Mouse (Mus musculus) embryonic facial prominence, embryonic 11.5 days (tissue): Measurements from ENCODE around the gene Ky. TPM values are rescaled to one million over a fixed set of nuclear protein-coding genes. Genes with fewer than 3 reads are reported as not detected.

Source experiments
- ATAC-seq: fragments of 200-750 bp; cut with Nextera tagmentation; replicated peaks from 2 replicates; pipeline ENCODE4 v1.8.0; 2017; ENCODE audit warnings: low read depth; ENCODE audit not compliant: insufficient number of reproducible peaks, low FRiP score, low TSS enrichment
- DNase-seq: peaks from one replicate; pipeline ENCODE4 v3.0.0-alpha.2; 2015; ENCODE audit warnings: low spot score
- H3K27ac ChIP-seq: fragments of 300-500 bp; sonication (generic); replicated peaks from 2 replicates; pipeline ENCODE4 v1.5.1; 2014; ENCODE audit warnings: mild to moderate bottlenecking, low read depth, low read length, control low read depth
- H3K27me3 ChIP-seq: fragments of 300-500 bp; sonication (generic); 2 replicates; pipeline ENCODE4 v1.6.1; 2014; ENCODE audit warnings: mild to moderate bottlenecking, low read length, moderate library complexity, mixed read lengths; ENCODE audit not compliant: control insufficient read depth, insufficient read depth
- H3K36me3 ChIP-seq: fragments of 300-500 bp; sonication (generic); replicated peaks from 2 replicates; pipeline ENCODE4 v1.6.1; 2014; ENCODE audit warnings: low read depth, mild to moderate bottlenecking, low read length, moderate library complexity, mixed read lengths; ENCODE audit not compliant: control insufficient read depth, insufficient read depth
- H3K4me1 ChIP-seq: fragments of 300-500 bp; sonication (generic); 2 replicates; pipeline ENCODE4 v1.6.1; 2014; ENCODE audit warnings: low read length, mixed read lengths; ENCODE audit not compliant: control insufficient read depth, insufficient read depth
- H3K4me2 ChIP-seq: fragments of 300-500 bp; sonication (generic); 2 replicates; pipeline ENCODE4 v1.6.1; 2014; ENCODE audit warnings: low read depth, mild to moderate bottlenecking, control low read depth, low read length, moderate library complexity
- H3K4me3 ChIP-seq: fragments of 300-500 bp; sonication (generic); 2 replicates; pipeline ENCODE4 v1.5.1; 2014; ENCODE audit warnings: low read depth, low read length, control low read depth
- H3K9ac ChIP-seq: fragments of 300-500 bp; sonication (generic); replicated peaks from 2 replicates; pipeline ENCODE4 v1.6.1; 2014; ENCODE audit warnings: mild to moderate bottlenecking, control low read depth, low read length
- H3K9me3 ChIP-seq: fragments of 300-500 bp; sonication (generic); replicated peaks from 2 replicates; pipeline ENCODE4 v1.6.1; 2016; ENCODE audit warnings: mild to moderate bottlenecking, low read length, inconsistent platforms, mixed read lengths; ENCODE audit not compliant: control insufficient read depth
- WGBS: fragments of 180-500 bp; shearing (Covaris S2); extraction: QIAGEN DNeasy Blood & Tissue Kit; methylation state at CpG from one replicate; pipeline ENCODE4 v1.1.7; 2014; 5-methylcytosine and 5-hydroxymethylcytosine counted together
- polyA plus RNA-seq: library from polyadenylated mRNA; unstranded; fragments of >200 nt; fragmentation: Nextera tagmentation; extraction: Ambion mirVana; gene quantifications from 2 replicates; pipeline ENCODE4 v1.2.1, GENCODE M21; 2014

The Ky gene
- 0.10 and 0.17 TPM in 2 replicates for polyA plus RNA-seq

DNA sequence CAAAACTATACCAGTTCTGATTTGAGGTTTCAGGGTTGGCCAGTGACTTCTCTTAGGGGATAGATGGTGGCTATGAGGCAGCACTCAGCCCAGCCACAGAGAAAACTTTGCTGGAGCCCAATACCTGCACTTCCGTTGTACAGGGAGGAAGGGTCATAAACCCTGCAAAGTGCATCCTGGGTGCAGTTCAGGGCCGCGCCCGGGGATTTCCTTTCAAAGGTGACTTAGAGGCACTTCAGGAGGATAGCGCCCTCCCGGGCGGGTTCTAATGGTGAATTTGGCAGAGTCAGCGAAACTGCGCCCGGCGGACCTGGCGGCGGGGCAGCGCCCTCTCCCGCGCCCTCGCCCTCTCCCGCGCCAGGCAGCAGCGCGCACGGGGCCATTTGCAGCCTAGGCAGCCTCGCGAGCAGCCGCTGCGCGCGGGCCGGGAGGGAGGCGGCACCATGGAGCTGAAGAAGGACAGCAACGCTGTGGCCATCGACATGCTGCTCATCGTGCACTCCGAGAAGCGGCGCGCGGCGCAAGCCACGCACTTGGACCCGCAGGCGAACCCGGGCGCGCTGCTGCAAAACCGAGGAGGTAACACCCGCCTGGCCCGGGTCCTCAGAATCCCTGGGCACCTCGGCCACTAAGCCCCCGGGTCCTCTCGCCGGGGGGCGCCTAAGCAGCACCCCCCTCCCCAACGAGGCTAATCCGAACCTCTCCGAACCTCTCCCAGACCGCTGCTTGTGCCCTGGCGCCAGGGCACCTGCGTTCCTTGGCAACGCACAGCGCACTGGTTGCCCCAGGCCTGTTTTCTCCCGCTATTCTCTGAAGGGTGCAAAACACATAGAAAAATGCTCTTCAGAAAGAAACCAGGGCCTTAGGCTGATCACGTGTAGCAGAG lies at the start of gene Ky:
Gene Ky (plus strand): TSS at position 51 of the 886 bp plus-strand sequence.
- WGBS: 2% methylated on average over 61 of the region's 63 CpGs
- Histone ChIP-seq H3K9ac (peak within 1 kb of the TSS; percentile 44), H3K36me3 (no peaks in the 10 kb centered on the region), H3K4me1 (no peaks in the 10 kb centered on the region), H3K4me3 (peak within 1 kb of the TSS; percentile 38), H3K27me3 (peaks cover 28% of the 10 kb centered on the region), H3K4me2 (peak within 1 kb of the TSS; percentile 89), H3K27ac (no peak within 1 kb of the TSS), H3K9me3 (no peaks in the 10 kb centered on the region)
- peak; percentile 37 for DNase-seq
- no peak for ATAC-seq

- H3K9ac ChIP-seq: no peak overlapping the region
- DNase-seq: no peak
- H3K36me3 ChIP-seq: no peaks in the 10 kb centered on the region
- 91% methylated on average over 10 of the region's 10 CpGs for WGBS
- H3K4me1 ChIP-seq: no peaks in the 10 kb centered on the region
- H3K4me3 ChIP-seq: no peak overlapping the region
- no peak overlapping the region for H3K27ac ChIP-seq
- no peak overlapping the region for H3K4me2 ChIP-seq
- H3K27me3 ChIP-seq: no peaks in the 10 kb centered on the region
- no peaks in the 10 kb centered on the region for H3K9me3 ChIP-seq
- no peak for ATAC-seq
Measured at GRCm38 (mm10) chr9:102462251-102462650, 43.3 kb upstream of the Ky start.

GRCm38 (mm10) chr9:102465044-102465443 lies 40.5 kb upstream of the Ky start:
- Histone ChIP-seq H3K4me1 (no peaks in the 10 kb centered on the region), H3K4me3 (no peak overlapping the region), H3K36me3 (no peaks in the 10 kb centered on the region), H3K9me3 (no peaks in the 10 kb centered on the region), H3K4me2 (no peak overlapping the region), H3K27ac (no peak overlapping the region), H3K9ac (no peak overlapping the region), H3K27me3 (no peaks in the 10 kb centered on the region)
- 89% methylated on average over 3 of the region's 3 CpGs for WGBS
- ATAC-seq (no peak), DNase-seq (no peak)

GRCm38 (mm10) chr9:102465726-102466125 lies 39.8 kb upstream of the Ky start:
- Histone ChIP-seq H3K27me3 (no peaks in the 10 kb centered on the region), H3K4me3 (no peak overlapping the region), H3K27ac (no peak overlapping the region), H3K36me3 (no peaks in the 10 kb centered on the region), H3K9me3 (no peaks in the 10 kb centered on the region), H3K4me1 (no peaks in the 10 kb centered on the region), H3K4me2 (no peak overlapping the region), H3K9ac (no peak overlapping the region)
- ATAC-seq: no peak
- DNase-seq: no peak
- 77% methylated on average over 5 of the region's 5 CpGs for WGBS

DNA sequence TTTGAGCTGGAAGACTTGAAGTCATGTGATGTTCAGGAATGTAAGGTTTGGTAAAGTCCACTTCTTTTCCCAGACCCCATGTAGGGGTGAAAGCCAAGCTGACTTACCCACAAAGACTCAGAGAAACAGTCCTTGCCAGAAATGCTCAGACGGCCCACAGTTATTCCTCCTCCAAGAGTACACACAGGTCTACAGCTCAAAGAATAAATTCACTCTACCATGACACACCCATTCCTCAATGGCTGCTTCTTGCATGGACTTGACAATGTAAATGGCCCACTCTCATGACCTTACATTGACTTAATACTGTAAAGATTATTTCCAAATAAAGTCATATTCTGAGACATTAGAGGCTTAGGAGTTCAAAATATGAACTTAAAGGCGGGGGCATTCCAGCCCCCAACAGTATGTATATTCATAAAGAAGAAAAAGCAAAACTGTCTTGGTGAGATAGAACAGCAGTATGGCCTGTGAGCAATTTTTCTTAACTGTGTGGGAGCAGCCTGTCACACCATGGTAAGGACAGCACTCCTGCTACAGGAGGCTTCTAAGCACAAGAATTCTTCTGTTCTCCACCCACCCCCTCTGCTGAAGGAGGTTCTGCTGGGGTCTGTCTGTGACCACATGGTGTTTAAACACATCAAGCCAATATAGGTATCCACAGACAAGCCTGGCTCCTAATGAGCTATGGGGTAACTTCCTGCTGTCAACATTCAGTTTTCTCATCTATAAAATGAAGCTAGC lies 35.3 kb upstream of the Ky start:
- no peaks in the 10 kb centered on the region for H3K36me3 ChIP-seq
- H3K27me3 ChIP-seq: no peaks in the 10 kb centered on the region
- H3K4me2 ChIP-seq: no peak overlapping the region
- no peaks in the 10 kb centered on the region for H3K4me1 ChIP-seq
- H3K4me3 ChIP-seq: no peak overlapping the region
- no peak for ATAC-seq
- H3K9me3 ChIP-seq: no peaks in the 10 kb centered on the region
- no peak for DNase-seq
- H3K9ac ChIP-seq: no peak overlapping the region
- WGBS: 86% methylated on average over 2 of the region's 2 CpGs
- H3K27ac ChIP-seq: no peak overlapping the region

DNA sequence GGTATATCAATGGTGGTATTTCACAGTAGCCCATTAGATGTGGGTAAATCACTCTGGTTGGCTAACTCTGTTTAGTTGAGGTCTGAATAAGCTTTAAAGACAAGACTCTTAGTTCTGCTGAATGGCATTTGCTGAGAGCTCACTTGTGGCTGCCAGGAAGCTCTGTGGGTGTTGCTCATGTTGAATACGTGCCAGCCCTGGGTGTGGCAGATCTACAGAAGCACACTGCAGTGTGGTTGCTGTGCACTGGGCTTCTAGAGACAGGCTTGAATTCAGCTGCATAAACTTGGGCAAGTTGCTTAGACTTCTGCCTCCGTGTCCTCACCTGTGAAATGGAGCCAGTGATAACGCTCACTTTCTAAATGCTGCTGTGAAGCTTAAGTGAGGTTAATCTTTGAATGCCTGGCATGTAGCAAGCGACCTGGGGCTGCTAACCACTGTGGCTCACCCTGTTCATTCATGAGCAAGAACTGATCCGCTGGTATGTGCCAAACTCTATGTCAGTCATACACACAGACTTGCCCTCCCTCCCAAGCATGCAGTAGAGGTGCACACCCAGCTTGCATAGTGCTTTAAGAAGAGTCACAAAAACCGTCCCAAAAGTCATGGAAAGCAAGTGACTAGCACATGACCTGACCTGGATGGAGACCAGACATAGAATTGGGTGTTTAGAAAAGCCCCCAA lies 27.6 kb upstream of the Ky start:
- Histone ChIP-seq H3K27me3 (no peaks in the 10 kb centered on the region), H3K36me3 (no peaks in the 10 kb centered on the region), H3K4me2 (no peak overlapping the region), H3K27ac (no peak overlapping the region), H3K4me1 (no peaks in the 10 kb centered on the region), H3K9ac (no peak overlapping the region), H3K9me3 (no peaks in the 10 kb centered on the region), H3K4me3 (no peak overlapping the region)
- DNase-seq (no peak), ATAC-seq (no peak)
- WGBS: 84% methylated on average over 6 of the region's 6 CpGs

GRCm38 (mm10) chr9:102478451-102478835 lies 27.1 kb upstream of the Ky start:
- WGBS: 91% methylated on average over 3 of the region's 3 CpGs
- no peaks in the 10 kb centered on the region for H3K36me3 ChIP-seq
- no peak overlapping the region for H3K9ac ChIP-seq
- no peaks in the 10 kb centered on the region for H3K27me3 ChIP-seq
- no peaks in the 10 kb centered on the region for H3K4me1 ChIP-seq
- no peak for DNase-seq
- no peak overlapping the region for H3K4me3 ChIP-seq
- ATAC-seq: no peak
- H3K27ac ChIP-seq: no peak overlapping the region
- H3K9me3 ChIP-seq: no peaks in the 10 kb centered on the region
- H3K4me2 ChIP-seq: no peak overlapping the region
